Mouse (Mus musculus): ENCODE data around the gene Cand1. TPM values are rescaled to one million over a fixed set of nuclear protein-coding genes. Genes with fewer than 3 reads are reported as not detected.

Gene Cand1
- total and polyA plus RNA-seq, 2 experiments, result 17.7 to 30.2 TPM

DNA sequence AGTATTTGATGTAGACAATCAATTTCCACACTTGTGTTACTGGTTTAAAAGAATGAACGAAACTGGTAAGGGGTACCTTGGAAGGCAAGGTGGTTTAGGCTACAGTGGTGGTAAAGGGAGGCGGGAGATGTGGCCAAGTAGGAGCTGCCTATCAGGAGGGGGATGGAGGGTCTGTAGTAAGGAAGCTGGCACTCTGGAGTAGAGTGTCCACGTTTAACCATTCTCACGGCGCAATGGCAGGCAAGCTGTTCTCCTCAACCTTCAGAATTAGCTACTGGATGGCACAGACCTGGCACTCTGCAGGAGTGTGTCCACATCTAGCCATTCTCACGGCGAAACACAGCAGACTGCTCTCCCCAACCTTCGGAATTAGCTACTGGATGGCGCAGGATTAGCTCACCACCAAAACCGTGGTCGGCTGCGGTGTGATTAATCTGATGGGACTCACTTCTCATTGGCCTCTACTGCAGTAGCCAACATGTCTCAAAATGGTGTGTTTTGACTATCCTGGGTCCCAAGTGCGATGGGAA, 42.2 kb downstream of the Cand1 start:
- Histone ChIP-seq H3K27ac (replicated peaks; ENCODE audit: insufficient read depth, low read depth, low read length) (no peak overlapping the region), H3K79me2 (ENCODE audit: control insufficient read depth, insufficient read depth, low read length) (no peaks in the 10 kb centered on the region), H3K4me3 (ENCODE audit: insufficient read depth, low read depth, low read length) (no peak overlapping the region), H3K4me1 (ENCODE audit: control insufficient read depth, insufficient read depth, low read length) (peaks cover 9% of the 10 kb centered on the region), H3K9ac (ENCODE audit: low read depth, low read length) (no peak overlapping the region), H3K36me3 (ENCODE audit: control insufficient read depth, insufficient read depth, low read length) (peaks cover 10% of the 10 kb centered on the region), H3K27me3 (ENCODE audit: control insufficient read depth, insufficient read depth, low read length) (no peaks in the 10 kb centered on the region)
- no peak for DNase-seq (ENCODE audit: extremely low read depth, low read depth, low spot score)
- TF ChIP-seq POLR2A (IDR thresholded peaks at IDR 0.05; ENCODE audit: extremely low read depth, insufficient read depth, low read length), result no peak
- no peak for TF ChIP-seq CTCF (IDR thresholded peaks at IDR 0.05; ENCODE audit: low read depth, low read length)
- WGBS, result 95% methylated on average over 13 of the region's 13 CpGs

DNA sequence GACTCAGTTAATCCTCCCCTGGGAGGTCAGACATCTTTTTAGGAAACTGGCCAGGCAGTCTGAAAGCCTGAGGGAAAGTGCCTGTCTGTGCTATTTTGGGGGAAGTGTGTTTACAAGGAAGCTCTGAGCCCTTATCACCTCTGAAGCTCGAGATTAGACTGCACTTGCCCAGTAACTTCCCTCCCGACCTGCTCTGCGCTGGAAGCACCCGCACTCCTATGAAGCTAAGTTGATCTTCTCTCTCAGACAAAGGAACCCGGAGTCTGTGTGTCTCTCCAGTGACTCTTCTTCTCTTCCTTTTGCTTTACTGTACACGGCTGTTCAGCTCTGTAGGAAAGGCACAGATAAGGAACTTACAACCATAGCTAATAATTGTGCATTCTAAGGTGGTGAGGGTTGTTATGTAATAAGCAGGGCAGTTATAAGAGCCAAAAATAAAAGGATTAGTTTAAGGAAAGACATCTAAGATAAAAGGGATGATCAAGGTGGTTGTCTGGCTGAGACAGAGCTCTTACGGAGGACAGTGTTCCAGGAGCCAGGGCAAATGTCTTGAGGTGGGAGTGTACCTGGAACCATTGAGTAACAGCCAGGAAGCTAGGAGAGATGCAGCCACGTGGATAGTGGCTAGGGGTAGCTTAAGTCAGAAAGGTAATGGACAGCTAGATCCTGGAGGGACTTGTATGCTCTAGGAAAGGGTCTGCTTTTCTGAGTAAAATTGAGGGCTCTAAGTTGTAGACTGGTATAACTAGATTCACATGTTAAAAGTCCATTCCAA, 47.1 kb downstream of the Cand1 start:
- Histone ChIP-seq H3K79me2 (ENCODE audit: control insufficient read depth, insufficient read depth, low read length) (no peaks in the 10 kb centered on the region), H3K27me3 (ENCODE audit: control insufficient read depth, insufficient read depth, low read length) (no peaks in the 10 kb centered on the region), H3K4me3 (ENCODE audit: insufficient read depth, low read depth, low read length) (no peak overlapping the region), H3K9ac (ENCODE audit: low read depth, low read length) (no peak overlapping the region), H3K4me1 (ENCODE audit: control insufficient read depth, insufficient read depth, low read length) (peaks cover 6% of the 10 kb centered on the region), H3K36me3 (ENCODE audit: control insufficient read depth, insufficient read depth, low read length) (no peaks in the 10 kb centered on the region), H3K27ac (replicated peaks; ENCODE audit: insufficient read depth, low read depth, low read length) (no peak overlapping the region)
- WGBS, result 44% methylated on average over 8 of the region's 8 CpGs
- DNase-seq (ENCODE audit: extremely low read depth, low read depth, low spot score), result no peak
- no peak for TF ChIP-seq CTCF (IDR thresholded peaks at IDR 0.05; ENCODE audit: low read depth, low read length)
- TF ChIP-seq POLR2A (IDR thresholded peaks at IDR 0.05; ENCODE audit: extremely low read depth, insufficient read depth, low read length), result no peak

DNA sequence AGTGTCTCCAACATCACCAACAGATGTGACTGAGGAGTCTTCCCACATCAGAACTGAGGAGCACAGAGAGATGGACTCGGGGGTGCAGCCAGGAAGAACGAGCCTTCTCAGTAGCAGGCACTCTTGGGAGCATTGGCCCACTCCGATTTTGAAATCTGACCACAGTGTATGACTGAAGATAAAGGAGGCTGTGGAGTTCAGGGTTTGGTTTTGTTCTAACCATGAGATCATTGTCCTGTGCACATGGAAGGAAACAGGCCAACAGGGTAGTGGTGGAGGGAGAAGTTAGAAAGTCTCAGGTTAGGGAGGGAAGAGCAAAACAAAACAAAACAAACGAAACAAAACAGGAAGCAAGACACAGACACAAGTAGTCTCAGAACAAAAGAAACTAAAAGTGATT, 52.1 kb downstream of the Cand1 start:
- no peak for TF ChIP-seq CTCF (IDR thresholded peaks at IDR 0.05; ENCODE audit: low read depth, low read length)
- no peak for TF ChIP-seq POLR2A (IDR thresholded peaks at IDR 0.05; ENCODE audit: extremely low read depth, insufficient read depth, low read length)
- Histone ChIP-seq H3K4me1 (ENCODE audit: control insufficient read depth, insufficient read depth, low read length) (no peaks in the 10 kb centered on the region), H3K4me3 (ENCODE audit: insufficient read depth, low read depth, low read length) (no peak overlapping the region), H3K27ac (replicated peaks; ENCODE audit: insufficient read depth, low read depth, low read length) (no peak overlapping the region), H3K9ac (ENCODE audit: low read depth, low read length) (no peak overlapping the region), H3K79me2 (ENCODE audit: control insufficient read depth, insufficient read depth, low read length) (no peaks in the 10 kb centered on the region), H3K27me3 (ENCODE audit: control insufficient read depth, insufficient read depth, low read length) (no peaks in the 10 kb centered on the region), H3K36me3 (ENCODE audit: control insufficient read depth, insufficient read depth, low read length) (no peaks in the 10 kb centered on the region)
- 66% methylated on average over 4 of the region's 4 CpGs for whole genome bisulfite sequencing
- no peak for DNase-seq (ENCODE audit: extremely low read depth, low read depth, low spot score)

DNA sequence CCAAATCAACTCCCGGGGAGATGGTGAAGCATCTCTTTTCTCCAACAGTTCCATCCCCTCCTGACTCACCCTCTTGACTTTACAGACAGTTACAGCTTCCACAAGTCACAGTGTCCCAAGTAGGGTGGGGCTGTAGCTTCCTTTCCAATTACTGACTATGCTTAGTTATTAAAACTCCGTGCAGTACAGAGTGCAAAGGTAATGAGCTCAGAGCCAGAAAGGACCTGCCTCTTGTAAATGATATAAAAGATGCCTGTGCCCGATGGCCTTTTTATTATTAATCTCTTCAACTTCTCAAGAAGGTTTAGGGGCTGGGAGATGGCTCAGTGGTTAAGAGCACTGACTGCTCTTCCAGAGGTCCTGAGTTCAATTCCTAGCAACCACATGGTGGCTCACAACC, 70.2 kb downstream of the Cand1 start:
- Histone ChIP-seq H3K4me1 (ENCODE audit: control insufficient read depth, insufficient read depth, low read length) (no peaks in the 10 kb centered on the region), H3K36me3 (ENCODE audit: control insufficient read depth, insufficient read depth, low read length) (no peaks in the 10 kb centered on the region)

DNA sequence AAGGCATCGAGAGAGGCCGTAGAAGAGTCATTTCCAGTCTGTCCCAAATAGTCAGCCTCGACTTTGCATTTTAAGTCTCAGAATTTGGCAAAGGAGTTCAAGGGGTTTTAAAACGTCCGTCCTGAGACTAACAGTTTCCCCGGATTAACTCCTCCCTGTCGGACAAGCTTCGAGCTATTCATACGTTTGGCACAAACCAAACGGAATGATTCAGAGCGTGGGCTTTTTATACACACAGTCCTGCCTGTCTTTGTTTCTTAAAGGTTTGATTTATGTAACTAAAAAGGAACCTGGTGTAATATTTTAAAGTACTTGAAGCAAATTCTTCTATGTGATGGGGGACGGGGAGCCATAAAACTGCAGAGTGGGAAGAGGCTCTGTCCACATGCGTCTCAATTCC, 70.6 kb downstream of the Cand1 start:
- TF ChIP-seq POLR2A (IDR thresholded peaks at IDR 0.05; ENCODE audit: extremely low read depth, insufficient read depth, low read length), result no peak
- H3K9ac ChIP-seq (ENCODE audit: low read depth, low read length), result no peak overlapping the region
- H3K4me3 ChIP-seq (ENCODE audit: insufficient read depth, low read depth, low read length), result no peak overlapping the region
- no peaks in the 10 kb centered on the region for H3K79me2 ChIP-seq (ENCODE audit: control insufficient read depth, insufficient read depth, low read length)
- H3K36me3 ChIP-seq (ENCODE audit: control insufficient read depth, insufficient read depth, low read length), result no peaks in the 10 kb centered on the region
- 90% methylated on average over 13 of the region's 13 CpGs for WGBS
- H3K27me3 ChIP-seq (ENCODE audit: control insufficient read depth, insufficient read depth, low read length), result no peaks in the 10 kb centered on the region
- H3K4me1 ChIP-seq (ENCODE audit: control insufficient read depth, insufficient read depth, low read length), result no peaks in the 10 kb centered on the region
- DNase-seq (ENCODE audit: extremely low read depth, low read depth, low spot score), result no peak
- no peak overlapping the region for H3K27ac ChIP-seq (replicated peaks; ENCODE audit: insufficient read depth, low read depth, low read length)

More for the DNA sequence above, 70.2 kb downstream of the Cand1 start:
- WGBS, result 94% methylated on average over 3 of the region's 3 CpGs
- H3K4me3 ChIP-seq (ENCODE audit: insufficient read depth, low read depth, low read length), result no peak overlapping the region
- no peak for DNase-seq (ENCODE audit: extremely low read depth, low read depth, low spot score)
- TF ChIP-seq POLR2A (IDR thresholded peaks at IDR 0.05; ENCODE audit: extremely low read depth, insufficient read depth, low read length) (no peak), CTCF (IDR thresholded peaks at IDR 0.05; ENCODE audit: low read depth, low read length) (no peak)
- H3K27ac ChIP-seq (replicated peaks; ENCODE audit: insufficient read depth, low read depth, low read length), result no peak overlapping the region
- no peaks in the 10 kb centered on the region for H3K79me2 ChIP-seq (ENCODE audit: control insufficient read depth, insufficient read depth, low read length)
- H3K27me3 ChIP-seq (ENCODE audit: control insufficient read depth, insufficient read depth, low read length), result no peaks in the 10 kb centered on the region
- no peak overlapping the region for H3K9ac ChIP-seq (ENCODE audit: low read depth, low read length)

DNA sequence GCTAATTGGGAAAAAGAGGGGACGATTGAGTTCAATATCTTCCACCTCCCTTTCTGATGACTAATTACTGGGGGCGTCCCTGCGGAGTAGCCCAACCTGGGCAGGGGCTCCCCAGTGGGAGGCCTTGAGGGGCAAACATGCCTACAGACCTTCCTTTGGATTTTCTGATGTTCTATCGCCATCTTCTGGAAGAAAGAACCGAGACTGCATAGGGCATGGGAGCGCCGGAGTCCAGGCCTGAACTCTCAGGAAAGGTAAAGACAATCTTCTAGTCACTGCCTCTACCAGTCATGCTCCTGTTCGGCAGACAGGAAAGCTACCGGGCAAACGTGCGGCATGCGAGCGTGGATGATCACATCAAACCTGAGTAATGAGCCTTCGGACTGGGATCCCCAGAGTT, 71.1 kb downstream of the Cand1 start:
- 52% methylated on average over 14 of the region's 14 CpGs for WGBS
- no peaks in the 10 kb centered on the region for H3K79me2 ChIP-seq (ENCODE audit: control insufficient read depth, insufficient read depth, low read length)

More for the DNA sequence above, 71.1 kb downstream of the Cand1 start:
- no peak overlapping the region for H3K27ac ChIP-seq (replicated peaks; ENCODE audit: insufficient read depth, low read depth, low read length)
- H3K27me3 ChIP-seq (ENCODE audit: control insufficient read depth, insufficient read depth, low read length), result no peaks in the 10 kb centered on the region
- H3K4me1 ChIP-seq (ENCODE audit: control insufficient read depth, insufficient read depth, low read length), result no peaks in the 10 kb centered on the region
- no peak overlapping the region for H3K9ac ChIP-seq (ENCODE audit: low read depth, low read length)
- H3K36me3 ChIP-seq (ENCODE audit: control insufficient read depth, insufficient read depth, low read length), result no peaks in the 10 kb centered on the region
- no peak for DNase-seq (ENCODE audit: extremely low read depth, low read depth, low spot score)
- TF ChIP-seq POLR2A (IDR thresholded peaks at IDR 0.05; ENCODE audit: extremely low read depth, insufficient read depth, low read length) (no peak), CTCF (IDR thresholded peaks at IDR 0.05; ENCODE audit: low read depth, low read length) (peak; percentile 56)
- H3K4me3 ChIP-seq (ENCODE audit: insufficient read depth, low read depth, low read length), result no peak overlapping the region

Data from liver, adult 2 months (tissue).